Mouse (Mus musculus) forebrain, embryonic 12.5 days (tissue): Measurements from ENCODE around the gene Clba1. TPM values are rescaled to one million over a fixed set of nuclear protein-coding genes. Genes with fewer than 3 reads are reported as not detected.

Source experiments
- ATAC-seq: fragments of 200-750 bp; cut with Nextera tagmentation; 2 replicates; pipeline ENCODE4 v1.8.0; 2017; ENCODE audit warnings: moderate TSS enrichment; ENCODE audit not compliant: low FRiP score
- H3K27ac ChIP-seq: fragments of 300-500 bp; sonication (generic); 2 replicates; pipeline ENCODE4 v1.5.1; 2016; ENCODE audit warnings: mild to moderate bottlenecking
- H3K27me3 ChIP-seq: fragments of 300-500 bp; sonication (generic); 2 replicates; pipeline ENCODE4 v1.6.1; 2016; ENCODE audit warnings: mild to moderate bottlenecking
- H3K36me3 ChIP-seq: fragments of 300-500 bp; sonication (generic); replicated peaks from 2 replicates; pipeline ENCODE4 v1.6.1; 2016; ENCODE audit warnings: mild to moderate bottlenecking
- H3K4me1 ChIP-seq: fragments of 300-500 bp; sonication (generic); 2 replicates; pipeline ENCODE4 v1.6.1; 2016
- H3K4me2 ChIP-seq: fragments of 300-500 bp; sonication (generic); 2 replicates; pipeline ENCODE4 v1.6.1; 2016; ENCODE audit warnings: mild to moderate bottlenecking, moderate library complexity
- H3K4me3 ChIP-seq: fragments of 300-500 bp; sonication (generic); replicated peaks from 2 replicates; pipeline ENCODE4 v1.5.1; 2016; ENCODE audit warnings: mild to moderate bottlenecking
- H3K9ac ChIP-seq: fragments of 300-500 bp; sonication (generic); 2 replicates; pipeline ENCODE4 v1.6.1; 2016; ENCODE audit warnings: mild to moderate bottlenecking
- H3K9me3 ChIP-seq: fragments of 300-500 bp; sonication (generic); 2 replicates; pipeline ENCODE4 v1.6.1; 2016
- WGBS: fragments of 180-500 bp; shearing (Covaris S2); methylation state at CpG from one replicate; pipeline ENCODE4 v1.1.7; 2016; 5-methylcytosine and 5-hydroxymethylcytosine counted together
- polyA plus RNA-seq: library from polyadenylated mRNA; unstranded; fragments of >200 nt; fragmentation: Nextera tagmentation; extraction: Ambion mirVana; gene quantifications from 2 replicates; pipeline ENCODE4 v1.2.1, GENCODE M21; 2016

Gene Clba1
- polyA plus RNA-seq, 1 experiment from 2014 or later = 13.7 TPM

GRCm38 (mm10) chr12:112864804-112865203 lies 56.1 kb downstream of the Clba1 start:
- H3K4me3 ChIP-seq = no peak overlapping the region
- no peaks in the 10 kb centered on the region for H3K9me3 ChIP-seq
- 88% methylated on average over 7 of the region's 7 CpGs for WGBS
- no peak overlapping the region for H3K27ac ChIP-seq
- no peaks in the 10 kb centered on the region for H3K36me3 ChIP-seq
- H3K4me2 ChIP-seq = no peak overlapping the region
- ATAC-seq = no peak
- H3K27me3 ChIP-seq = 0 out of 2 replicates have a peak, but pooled peaks cover 12% of the 10 kb centered on the region
- 0 out of 2 replicates have a peak, but pooled peaks cover 2% of the 10 kb centered on the region for H3K4me1 ChIP-seq
- no peak overlapping the region for H3K9ac ChIP-seq

Other genes with a start within 250 kb of the Clba1 start
- gene Inf2, start 220.2 kb upstream of the Clba1 start, polyA plus RNA-seq = 0.70 and 1.3 TPM in 2 replicates
- gene Adssl1, start 188.9 kb upstream of the Clba1 start, polyA plus RNA-seq = 2.0 and 2.8 TPM in 2 replicates
- 151 and 173 TPM in 2 replicates for gene Siva1, start 164.3 kb upstream of the Clba1 start, polyA plus RNA-seq
- gene Akt1, start 134.1 kb upstream of the Clba1 start, polyA plus RNA-seq = 47.0 and 71.6 TPM in 2 replicates
- gene Zbtb42, start 130.1 kb upstream of the Clba1 start, polyA plus RNA-seq = 4.6 and 5.1 TPM in 2 replicates
- gene Cep170b, start 88.5 kb upstream of the Clba1 start, polyA plus RNA-seq = 14.4 and 16.3 TPM in 2 replicates
- gene Pld4, start 48.3 kb upstream of the Clba1 start, polyA plus RNA-seq = 3.6 and 3.9 TPM in 2 replicates
- 0.05 and 0.19 TPM in 2 replicates for gene Ahnak2, start 6.3 kb upstream of the Clba1 start, polyA plus RNA-seq
- gene Cdca4, start 20.5 kb downstream of the Clba1 start, polyA plus RNA-seq = 144 and 149 TPM in 2 replicates
- gene Gpr132, start 59.3 kb downstream of the Clba1 start, polyA plus RNA-seq = not detected in 2 replicates
- gene Jag2, start 120.8 kb downstream of the Clba1 start, polyA plus RNA-seq = 5.6 and 6.2 TPM in 2 replicates
- gene Nudt14, start 133.2 kb downstream of the Clba1 start, polyA plus RNA-seq = 51.5 and 54.4 TPM in 2 replicates
- gene Btbd6, start 167.5 kb downstream of the Clba1 start, polyA plus RNA-seq = 28.2 and 29.2 TPM in 2 replicates
- 70.2 and 74.2 TPM in 2 replicates for gene Brf1, start 191.8 kb downstream of the Clba1 start, polyA plus RNA-seq
- gene Pacs2, start 205.6 kb downstream of the Clba1 start, polyA plus RNA-seq = 26.3 and 27.6 TPM in 2 replicates